Mouse (Mus musculus): ENCODE measurements around the gene Zfp341. TPM values are rescaled to one million over a fixed set of nuclear protein-coding genes. Genes with fewer than 3 reads are reported as not detected.

Gene Zfp341
- total and polyA plus RNA-seq, 2 experiments from 2014 or later = 1.4 to 10.2 TPM

GRCm38 (mm10) chr2:154656710-154657485, 43.8 kb downstream of the Zfp341 start:
- Histone ChIP-seq H3K4me3 (ENCODE audit: low read depth, low read length) (peak overlapping the region; percentile 91), H3K9me3 (ENCODE audit: low read length) (no peaks in the 10 kb centered on the region), H3K27me3 (ENCODE audit: insufficient read depth, low read length) (no peaks in the 10 kb centered on the region), H3K36me3 (ENCODE audit: insufficient read depth) (0 out of 2 replicates have a peak, but pooled peaks cover 9% of the 10 kb centered on the region), H3K4me2 (ENCODE audit: low read depth) (peak overlapping the region; percentile 77), H3K4me1 (ENCODE audit: insufficient read depth) (peaks cover 19% of the 10 kb centered on the region), H3K9ac (peak overlapping the region; percentile 85), H3K27ac (ENCODE audit: low read depth, low read length) (peak overlapping the region; percentile 71)
- 4% methylated on average over 66 of the region's 67 CpGs for WGBS
- ATAC-seq (peak; percentile 100), DNase-seq (peak; percentile 98)
- no peak for TF ChIP-seq CTCF (IDR thresholded peaks at IDR 0.05; ENCODE audit: low read depth)

GRCm38 (mm10) chr2:154657486-154658237, 44.6 kb downstream of the Zfp341 start:
- TF ChIP-seq CTCF (IDR thresholded peaks at IDR 0.05; ENCODE audit: low read depth) = no peak
- WGBS = 19% methylated on average over 12 of the region's 12 CpGs
- 0 out of 2 replicates have a peak, but pooled peaks cover 9% of the 10 kb centered on the region for H3K36me3 ChIP-seq (ENCODE audit: insufficient read depth)

GRCm38 (mm10) chr2:154659070-154659469, 46.0 kb downstream of the Zfp341 start:
- 0 out of 2 replicates have a peak, but pooled peaks cover 9% of the 10 kb centered on the region for H3K36me3 ChIP-seq (ENCODE audit: insufficient read depth)
- WGBS = 44% methylated on average over 4 of the region's 4 CpGs
- H3K4me2 ChIP-seq (ENCODE audit: low read depth) = peak overlapping the region; percentile 77
- DNase-seq (no peak), ATAC-seq (no peak)
- H3K27ac ChIP-seq (ENCODE audit: low read depth, low read length) = no peak overlapping the region
- H3K9ac ChIP-seq = no peak overlapping the region
- 0 out of 2 replicates have a peak overlapping the region, but pooled peaks have one; percentile 91 for H3K4me3 ChIP-seq (ENCODE audit: low read depth, low read length)
- H3K9me3 ChIP-seq (ENCODE audit: low read length) = no peaks in the 10 kb centered on the region
- H3K27me3 ChIP-seq (ENCODE audit: insufficient read depth, low read length) = no peaks in the 10 kb centered on the region
- TF ChIP-seq CTCF (IDR thresholded peaks at IDR 0.05; ENCODE audit: low read depth) = no peak
- peaks cover 19% of the 10 kb centered on the region for H3K4me1 ChIP-seq (ENCODE audit: insufficient read depth)

More at GRCm38 (mm10) chr2:154657486-154658237, 44.6 kb downstream of the Zfp341 start:
- Histone ChIP-seq H3K4me2 (ENCODE audit: low read depth) (peak overlapping the region; percentile 77), H3K4me1 (ENCODE audit: insufficient read depth) (peaks cover 19% of the 10 kb centered on the region), H3K9me3 (ENCODE audit: low read length) (no peaks in the 10 kb centered on the region), H3K27ac (ENCODE audit: low read depth, low read length) (peak overlapping the region; percentile 71), H3K27me3 (ENCODE audit: insufficient read depth, low read length) (no peaks in the 10 kb centered on the region), H3K4me3 (ENCODE audit: low read depth, low read length) (peak overlapping the region; percentile 91), H3K9ac (peak overlapping the region; percentile 85)
- DNase-seq (no peak), ATAC-seq (no peak)

- Histone ChIP-seq H3K4me1 (ENCODE audit: insufficient read depth) (peaks cover 19% of the 10 kb centered on the region), H3K27me3 (ENCODE audit: insufficient read depth, low read length) (no peaks in the 10 kb centered on the region), H3K36me3 (ENCODE audit: insufficient read depth) (0 out of 2 replicates have a peak, but pooled peaks cover 9% of the 10 kb centered on the region), H3K4me2 (ENCODE audit: low read depth) (peak overlapping the region; percentile 77), H3K27ac (ENCODE audit: low read depth, low read length) (no peak overlapping the region), H3K9ac (no peak overlapping the region), H3K4me3 (ENCODE audit: low read depth, low read length) (no peak overlapping the region), H3K9me3 (ENCODE audit: low read length) (no peaks in the 10 kb centered on the region)
- TF ChIP-seq CTCF (IDR thresholded peaks at IDR 0.05; ENCODE audit: low read depth) = no peak
- no peak for DNase-seq
- ATAC-seq = no peak
- WGBS = 87% methylated on average over 5 of the region's 5 CpGs
Measured at GRCm38 (mm10) chr2:154659531-154660074, 46.5 kb downstream of the Zfp341 start.

GRCm38 (mm10) chr2:154668680-154669079, 55.6 kb downstream of the Zfp341 start:
- no peak for ATAC-seq
- H3K27ac ChIP-seq (ENCODE audit: low read depth, low read length) = no peak overlapping the region
- no peak for TF ChIP-seq CTCF (IDR thresholded peaks at IDR 0.05; ENCODE audit: low read depth)
- H3K4me2 ChIP-seq (ENCODE audit: low read depth) = no peak overlapping the region
- H3K4me3 ChIP-seq (ENCODE audit: low read depth, low read length) = no peak overlapping the region
- DNase-seq = no peak
- H3K27me3 ChIP-seq (ENCODE audit: insufficient read depth, low read length) = no peaks in the 10 kb centered on the region
- H3K4me1 ChIP-seq (ENCODE audit: insufficient read depth) = peaks cover 4% of the 10 kb centered on the region; the same call in 1 of the 2 replicates
- no peaks in the 10 kb centered on the region for H3K9me3 ChIP-seq (ENCODE audit: low read length)
- H3K9ac ChIP-seq = no peak overlapping the region
- 93% methylated on average over 7 of the region's 7 CpGs for WGBS
- peaks cover 3% of the 10 kb centered on the region; the same call in 1 of the 2 replicates for H3K36me3 ChIP-seq (ENCODE audit: insufficient read depth)

- no peak overlapping the region for H3K9ac ChIP-seq
- no peak overlapping the region for H3K4me2 ChIP-seq (ENCODE audit: low read depth)
- H3K27me3 ChIP-seq (ENCODE audit: insufficient read depth, low read length) = no peaks in the 10 kb centered on the region
- H3K4me3 ChIP-seq (ENCODE audit: low read depth, low read length) = no peak overlapping the region
- H3K36me3 ChIP-seq (ENCODE audit: insufficient read depth) = peaks cover 3% of the 10 kb centered on the region; the same call in 1 of the 2 replicates
- peak; percentile 35 for DNase-seq
- peaks cover 4% of the 10 kb centered on the region; the same call in 1 of the 2 replicates for H3K4me1 ChIP-seq (ENCODE audit: insufficient read depth)
- no peak overlapping the region for H3K27ac ChIP-seq (ENCODE audit: low read depth, low read length)
- ATAC-seq = peak; percentile 51; the same call in 1 of the 2 replicates
- 58% methylated on average over 4 of the region's 4 CpGs for WGBS
- no peaks in the 10 kb centered on the region for H3K9me3 ChIP-seq (ENCODE audit: low read length)
- TF ChIP-seq CTCF (IDR thresholded peaks at IDR 0.05; ENCODE audit: low read depth) = no peak
Measured at GRCm38 (mm10) chr2:154670106-154670505, 57.0 kb downstream of the Zfp341 start.
